Comparison of ENCODE assay signal across 21 mouse cellular contexts in genomic region chr11:5510686-5511085, GRCm38 (mm10). TPM values are rescaled to one million over a fixed set of nuclear protein-coding genes. Genes with fewer than 3 reads are reported as not detected.
DNase-seq lines count a peak whose midpoint lies in the region; ATAC-seq and TF ChIP-seq lines count a peak whose summit lies in the region.
"Not testable (repeated sequence)": the region's sequence is repeated elsewhere in the genome, so short reads cannot be mapped to it uniquely, and the experiment has no call there.
"Had no signal": no experiment of that assay in that cellular context is flagged by ENCODE, and none has a peak within 500 bp of the region (broad histone marks: within the 10 kb centered on the region; RNA-seq: fewer than 3 reads in every experiment).

No protein-coding gene starts in this region.

- not testable (repeated sequence) for H3K4me2 ChIP-seq in liver, postnatal 0 days (ENCODE audit: low read depth, low read length)

- H3K27me3 ChIP-seq in kidney, adult 2 months (replicated peaks; ENCODE audit: control insufficient read depth, insufficient read depth, low read length); liver, adult 2 months (ENCODE audit: control insufficient read depth, insufficient read depth, low read length); liver, postnatal 0 days (ENCODE audit: insufficient read depth, low read length): not testable (repeated sequence)

- peak overlapping the region; percentile 97 for H3K27ac ChIP-seq in bone marrow macrophage, adult 2 months (ENCODE audit: insufficient read depth, low read depth, low read length)
- H3K27ac ChIP-seq in kidney, adult 2 months (ENCODE audit: insufficient read depth, low read depth, low read length), result not testable (repeated sequence)
- peak overlapping the region; percentile 87 for H3K27ac ChIP-seq in liver, adult 2 months (replicated peaks; ENCODE audit: insufficient read depth, low read depth, low read length)
- H3K27ac ChIP-seq in liver, postnatal 0 days (ENCODE audit: low read depth), result peak overlapping the region; percentile 79

- ATAC-seq in liver, postnatal 0 days, result peak; percentile 54

- not testable (repeated sequence) for H3K79me2 ChIP-seq in liver, adult 2 months (ENCODE audit: control insufficient read depth, insufficient read depth, low read length)

- not testable (repeated sequence) for H3K36me3 ChIP-seq in kidney, adult 2 months (ENCODE audit: control insufficient read depth, insufficient read depth, low read length); liver, adult 2 months (ENCODE audit: control insufficient read depth, insufficient read depth, low read length); liver, postnatal 0 days (replicated peaks; ENCODE audit: insufficient read depth, low read length)

- not testable (repeated sequence) for H3K9me3 ChIP-seq in liver, postnatal 0 days (ENCODE audit: low read length)

- H3K4me1 ChIP-seq in bone marrow macrophage, adult 2 months (ENCODE audit: control insufficient read depth, insufficient read depth, low read length), result peaks cover 42% of the 10 kb centered on the region
- H3K4me1 ChIP-seq in kidney, adult 2 months (ENCODE audit: control insufficient read depth, insufficient read depth, low read length), result not testable (repeated sequence)
- H3K4me1 ChIP-seq in liver, adult 2 months (ENCODE audit: control insufficient read depth, insufficient read depth, low read length), result peaks cover 14% of the 10 kb centered on the region
- peaks cover 35% of the 10 kb centered on the region for H3K4me1 ChIP-seq in liver, postnatal 0 days (ENCODE audit: insufficient read depth)

- not testable (repeated sequence) for TF ChIP-seq EP300 in liver, postnatal 0 days (IDR thresholded peaks at IDR 0.05; ENCODE audit: low read depth)

- not testable (repeated sequence) for H3K9ac ChIP-seq in liver, adult 2 months (ENCODE audit: low read depth, low read length); liver, postnatal 0 days (replicated peaks)

- TF ChIP-seq CTCF in bone marrow macrophage, adult 2 months (IDR thresholded peaks at IDR 0.05; ENCODE audit: low read depth, low read length); kidney, adult 2 months (conservative IDR thresholded peaks at IDR 0.05; ENCODE audit: insufficient read depth, insufficient read length, low read depth, low read length); liver, adult 2 months (IDR thresholded peaks at IDR 0.05; ENCODE audit: low read depth, low read length); liver, postnatal 0 days (IDR thresholded peaks at IDR 0.05; ENCODE audit: low read depth): not testable (repeated sequence)

- no CpG with 5 or more reads among the region's 2 CpGs for WGBS in kidney, adult 2 months
- 57% methylated on average over 1 of the region's 2 CpGs for WGBS in liver, adult 2 months
- WGBS in liver, postnatal 0 days (ENCODE audit: insufficient replicate concordance), result no CpG with 5 or more reads among the region's 2 CpGs

- not testable (repeated sequence) for H3K4me3 ChIP-seq in bone marrow macrophage, adult 2 months (ENCODE audit: insufficient read depth, low read length); kidney, adult 2 months (ENCODE audit: insufficient read depth, low read depth, low read length); liver, adult 2 months (ENCODE audit: insufficient read depth, low read depth, low read length); liver, postnatal 0 days (ENCODE audit: low read depth, low read length)

- DNase-seq in adipocyte (ENCODE audit: low spot score), result peak; percentile 83
- peak; percentile 73 for DNase-seq in kidney, adult 2 months
- peak; percentile 95 for DNase-seq in liver, adult 2 months (ENCODE audit: extremely low read depth, low read depth, low spot score)
- not testable (repeated sequence) for DNase-seq in liver, postnatal 0 days

- not testable (repeated sequence) for TF ChIP-seq POLR2A in bone marrow macrophage, adult 2 months (IDR thresholded peaks at IDR 0.05; ENCODE audit: borderline replicate concordance, low read depth, low read length); kidney, adult 2 months (IDR thresholded peaks at IDR 0.05; ENCODE audit: low read depth, low read length); liver, adult 2 months (IDR thresholded peaks at IDR 0.05; ENCODE audit: extremely low read depth, insufficient read depth, low read length)

RNA-seq across cellular contexts. Expression of gene Xbp1, which starts 9.8 kb away (rescaled TPM):
- 133 and 140 TPM in 2 replicates for polyA plus RNA-seq in bone marrow macrophage, adult 2 months (2012; ENCODE audit: insufficient read depth, insufficient read length, missing spikeins)
- polyA plus RNA-seq in kidney, adult 2 months (2012; rRNA removed), result 99.8 and 102 TPM in 2 replicates
- 137 and 138 TPM in 2 replicates for total RNA-seq in liver, adult 2 months (2014; rRNA removed)
- 147 and 241 TPM in 2 replicates for polyA plus RNA-seq in liver, adult 2 months (2012; rRNA removed)
- 119 and 137 TPM in 2 replicates for polyA plus RNA-seq in liver, postnatal 0 days (2015; fragmentation: Nextera tagmentation; extraction: Ambion mirVana)

RNA-seq across cellular contexts. Expression of gene Ccdc117, which starts 31.3 kb away (rescaled TPM):
- polyA plus RNA-seq in bone marrow macrophage, adult 2 months (2012; ENCODE audit: insufficient read depth, insufficient read length, missing spikeins), result 13.6 and 16.6 TPM in 2 replicates
- polyA plus RNA-seq in kidney, adult 2 months (2012; rRNA removed), result 7.8 and 9.4 TPM in 2 replicates
- 15.3 and 15.5 TPM in 2 replicates for total RNA-seq in liver, adult 2 months (2014; rRNA removed)
- 5.2 and 5.4 TPM in 2 replicates for polyA plus RNA-seq in liver, adult 2 months (2012; rRNA removed)
- polyA plus RNA-seq in liver, postnatal 0 days (2015; fragmentation: Nextera tagmentation; extraction: Ambion mirVana), result 5.5 and 6.0 TPM in 2 replicates

RNA-seq across cellular contexts. Expression of gene Ankrd36, which starts 58.8 kb away (rescaled TPM):
- not detected in 2 replicates for polyA plus RNA-seq in bone marrow macrophage, adult 2 months (2012; ENCODE audit: insufficient read depth, insufficient read length, missing spikeins)
- polyA plus RNA-seq in kidney, adult 2 months (2012; rRNA removed), result 0.03 and 0.10 TPM in 2 replicates
- not detected in 2 replicates for total RNA-seq in liver, adult 2 months (2014; rRNA removed)
- polyA plus RNA-seq in liver, adult 2 months (2012; rRNA removed), result 0.04 TPM in 1 of 2 replicates, not detected in the other
- 1.5 and 1.9 TPM in 2 replicates for polyA plus RNA-seq in liver, postnatal 0 days (2015; fragmentation: Nextera tagmentation; extraction: Ambion mirVana)
- total RNA-seq: adrenal gland, adult 2 months; adrenal gland, postnatal 10 days; adrenal gland, postnatal 36 days; CH12.LX had no signal
- polyA plus RNA-seq: activated CD4-positive, CD25-positive, alpha-beta regulatory T cell, adult 4 months; adrenal gland, adult 2 months; brain, embryonic 14.5 days; CD4-positive, CD25-positive, alpha-beta regulatory T cell, adult 4 months; cerebellum, adult 2 months; cortical plate, adult 2 months; embryonic facial prominence, embryonic 10.5 days; embryonic facial prominence, embryonic 14.5 days; forebrain, embryonic 11.5 days; forebrain, embryonic 13.5 days; forebrain, embryonic 15.5 days; forebrain, postnatal 0 days; Patski had no signal
